Mouse (Mus musculus): ENCODE data around the gene Tacr2.

DNA sequence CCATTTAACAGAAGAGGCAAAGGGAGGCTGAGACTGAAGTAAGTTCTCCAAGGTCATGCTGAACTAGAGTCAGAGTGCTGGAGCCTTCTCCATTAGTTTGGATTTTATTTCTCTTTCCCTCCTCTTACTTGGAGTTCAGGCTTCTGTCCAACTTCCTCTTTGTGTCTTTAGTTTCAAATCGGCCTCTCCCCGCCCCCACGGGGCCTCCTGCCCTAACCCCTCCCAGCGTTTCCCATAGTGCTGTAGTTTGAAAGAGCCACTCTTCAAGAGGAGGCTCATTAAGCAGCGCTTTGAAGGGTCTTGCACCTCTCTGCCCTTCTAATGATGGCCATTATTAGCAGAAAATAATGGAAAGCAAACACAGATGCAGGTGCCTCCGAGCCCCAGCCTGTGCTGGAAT lies 59.2 kb downstream of the Tacr2 start:
- no peak for TF ChIP-seq CTCF (IDR thresholded peaks at IDR 0.05; ENCODE audit: low read depth, low read length)
- TF ChIP-seq POLR2A (IDR thresholded peaks at IDR 0.05; ENCODE audit: extremely low read depth, insufficient read depth, low read length) = no peak

Data from liver, adult 2 months (tissue).